Mouse (Mus musculus) heart, adult 8-10 months (tissue): ENCODE data around the gene Crebbp. TPM values are rescaled to one million over a fixed set of nuclear protein-coding genes. Genes with fewer than 3 reads are reported as not detected.
"Not testable (repeated sequence)": the region's sequence is repeated elsewhere in the genome, so short reads cannot be mapped to it uniquely, and the experiment has no call there.

Experiments
- DNase-seq: peaks from one replicate; pipeline ENCODE4 v3.0.0; 2022; ENCODE audit warnings: low spot score
- total RNA-seq, 4 experiments: library from RNA; stranded (reverse); gene quantifications; 2 replicates each; pipeline ENCODE4 v1.2.4; 2022

The Crebbp gene
- total RNA-seq = 10 to 100 TPM; 32.0 to 38.8 (median 35.0) TPM

DNA sequence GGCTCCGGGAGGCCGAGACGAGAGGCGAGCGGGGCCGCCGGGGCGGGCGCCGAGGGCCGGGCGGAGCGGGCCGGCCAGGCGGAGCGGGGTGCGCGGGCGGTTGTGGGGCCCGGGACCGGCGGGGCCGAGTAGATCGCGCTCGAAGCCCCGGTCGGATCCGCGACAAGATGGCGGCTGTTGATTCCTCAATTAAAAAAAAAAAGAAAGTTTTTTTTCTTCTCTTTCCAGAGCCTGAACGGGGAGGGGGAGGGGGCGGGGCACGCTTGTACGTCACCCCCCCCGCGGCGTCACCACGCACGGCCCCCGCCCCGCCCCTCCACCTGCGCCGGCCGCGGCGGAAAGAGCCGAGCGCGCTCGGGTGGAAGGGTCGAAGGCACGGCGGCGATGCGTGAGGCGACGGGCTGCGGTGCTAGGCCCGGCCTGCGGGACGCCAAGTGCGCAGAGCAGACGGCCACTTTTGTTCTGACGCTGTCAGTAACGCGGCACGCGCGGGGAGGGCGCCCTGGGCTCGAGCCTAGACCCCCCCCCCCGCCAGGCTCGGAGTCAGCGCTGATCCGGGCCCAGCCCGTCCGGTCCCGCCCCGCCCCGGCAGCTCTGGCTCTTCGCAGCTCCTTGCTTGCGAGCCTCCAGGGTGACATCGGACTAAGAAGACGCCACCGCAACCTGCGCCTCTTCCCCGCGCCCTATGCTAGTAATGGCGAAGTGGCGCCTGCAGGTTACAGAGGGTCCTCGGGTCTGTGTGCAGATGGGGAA lies at the start of gene Crebbp:
Gene Crebbp, minus strand, starts transcription at position 199 of the 753 bp plus-strand sequence.
- peak; percentile 73 for DNase-seq

DNA sequence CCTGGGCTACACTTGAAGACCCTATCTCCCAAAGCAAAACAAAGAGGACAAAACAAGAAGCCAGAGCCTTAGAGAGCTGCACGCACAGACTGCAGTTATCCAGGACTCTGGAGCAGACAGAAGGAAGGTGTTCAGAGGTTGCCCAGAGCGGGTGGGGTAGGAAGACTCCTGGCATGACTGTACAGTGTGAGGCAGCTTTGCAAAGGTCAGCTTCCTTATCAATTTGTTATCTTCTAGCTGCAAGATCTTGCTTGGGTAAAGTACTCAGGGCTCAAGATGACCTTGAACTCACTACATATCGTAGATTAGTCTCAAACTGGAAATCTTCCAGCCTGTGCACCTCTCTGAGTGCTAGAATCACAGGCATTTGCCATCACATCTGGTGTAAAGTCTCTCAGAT lies 49.7 kb upstream of the Crebbp start:
- DNase-seq = no peak

DNA sequence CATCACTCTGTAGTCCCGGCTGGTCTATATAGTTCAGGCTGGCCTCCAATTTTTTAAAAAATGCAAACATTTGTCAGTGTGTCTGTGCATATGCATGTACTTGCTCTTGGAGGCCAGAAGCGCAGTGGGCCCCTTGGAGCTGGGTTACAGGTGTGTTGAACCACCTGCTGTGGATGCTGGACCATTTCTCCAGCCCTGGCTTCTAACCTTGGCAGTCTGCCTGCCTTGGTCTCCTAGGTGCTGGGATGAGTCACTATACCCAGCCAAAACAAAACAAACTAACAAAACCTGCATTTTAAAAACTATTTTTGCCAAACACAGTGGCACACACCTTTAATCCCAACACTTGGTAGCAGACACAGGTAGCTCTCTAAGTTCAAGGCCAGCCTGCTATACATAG lies 43.7 kb upstream of the Crebbp start:
- DNase-seq = no peak

DNA sequence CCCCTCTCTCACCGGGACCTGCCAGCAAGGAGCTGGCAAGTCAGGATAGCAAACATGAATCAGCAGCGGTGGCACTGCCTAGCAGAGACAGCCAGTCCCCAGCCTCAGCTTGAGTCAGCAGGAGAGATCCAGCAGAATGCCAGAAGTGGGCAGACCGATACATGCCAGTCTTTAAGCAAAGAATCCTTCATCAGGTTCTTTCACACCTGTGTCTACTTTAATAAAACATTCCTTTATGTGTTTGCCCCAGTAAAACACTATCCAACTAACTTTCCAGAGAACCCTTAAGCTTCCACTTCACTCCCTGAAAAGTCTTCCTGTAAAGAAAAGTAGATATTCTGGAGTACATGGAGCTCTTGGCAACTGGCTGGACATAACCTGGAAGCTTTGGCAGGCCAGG lies 35.0 kb upstream of the Crebbp start:
- DNase-seq = no peak

DNA sequence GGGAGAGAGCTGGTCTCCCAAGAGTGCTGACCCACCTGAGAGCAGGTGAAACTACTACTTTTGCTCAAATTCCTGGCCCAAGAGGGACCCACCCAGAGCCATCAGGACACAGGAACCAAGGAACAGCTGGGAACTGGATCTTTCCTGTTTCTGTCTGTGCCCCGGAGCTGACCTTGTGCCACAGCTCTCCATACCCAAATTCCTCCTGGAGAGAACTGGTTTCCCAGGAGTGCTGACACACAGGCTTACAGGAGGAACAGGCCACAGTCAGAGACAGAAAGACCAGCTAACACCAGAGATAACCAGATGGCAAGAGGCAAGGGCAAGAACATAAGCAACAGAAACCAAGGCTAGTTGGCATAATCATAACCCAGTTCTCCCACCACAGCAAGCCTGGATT lies 31.4 kb upstream of the Crebbp start:
- DNase-seq = not testable (repeated sequence)

DNA sequence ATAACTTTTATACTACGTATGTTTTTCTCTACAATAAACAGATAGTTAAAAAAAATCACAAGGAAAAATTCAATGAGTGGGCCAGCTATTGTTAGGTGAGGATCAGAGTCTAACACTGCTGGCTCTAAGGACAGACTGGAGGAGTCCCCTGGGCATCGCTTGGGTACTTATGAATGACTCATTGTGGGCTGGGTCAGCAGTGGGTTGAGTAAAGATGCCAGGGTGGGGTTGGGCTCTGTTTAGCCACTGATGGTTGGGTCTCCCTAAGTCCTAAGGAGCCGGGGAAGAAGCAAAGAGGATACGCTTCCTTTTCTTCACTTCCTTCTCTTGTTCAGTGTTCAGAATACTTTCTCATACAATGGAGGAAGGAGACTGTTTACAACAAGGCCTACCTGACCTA lies 22.3 kb upstream of the Crebbp start:
- DNase-seq = no peak

DNA sequence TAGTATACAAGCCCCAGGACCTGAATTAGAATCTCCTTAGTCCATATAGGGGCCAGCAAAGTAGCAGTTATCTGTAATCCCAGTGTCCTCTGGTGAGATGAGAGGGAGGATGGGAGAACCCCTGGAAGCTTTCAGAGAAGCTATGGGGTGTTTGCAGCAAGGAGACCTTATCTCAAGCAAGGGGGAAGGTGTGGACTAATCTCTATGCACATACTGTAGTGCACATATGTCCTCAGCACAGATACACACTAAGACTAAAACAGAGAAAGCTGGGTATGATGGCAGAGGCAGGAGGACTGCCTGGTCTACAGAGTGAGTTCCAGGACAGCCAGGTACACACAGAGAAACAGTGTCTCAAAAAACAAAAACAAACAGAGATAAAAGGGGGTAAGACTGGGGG lies 21.8 kb upstream of the Crebbp start:
- DNase-seq = no peak

DNA sequence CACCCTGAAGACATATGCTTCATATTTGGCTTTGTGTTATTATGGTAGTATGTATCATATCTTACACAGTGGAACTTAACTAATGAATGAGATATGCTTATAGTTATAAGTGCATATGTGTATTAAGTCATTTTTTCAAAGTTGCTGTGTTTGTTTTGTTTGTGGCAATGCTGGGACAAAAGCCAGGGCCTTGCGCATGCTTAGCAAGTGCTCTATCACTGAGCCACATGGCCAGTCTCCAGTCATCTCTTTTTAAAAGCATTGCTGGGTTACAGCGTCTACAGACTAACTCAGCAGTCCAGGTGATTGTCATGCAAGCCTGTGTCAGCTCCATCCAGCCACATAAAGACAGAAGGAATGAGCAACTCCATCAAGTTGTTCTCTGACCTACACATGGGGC lies 12.0 kb upstream of the Crebbp start:
- no peak for DNase-seq

DNA sequence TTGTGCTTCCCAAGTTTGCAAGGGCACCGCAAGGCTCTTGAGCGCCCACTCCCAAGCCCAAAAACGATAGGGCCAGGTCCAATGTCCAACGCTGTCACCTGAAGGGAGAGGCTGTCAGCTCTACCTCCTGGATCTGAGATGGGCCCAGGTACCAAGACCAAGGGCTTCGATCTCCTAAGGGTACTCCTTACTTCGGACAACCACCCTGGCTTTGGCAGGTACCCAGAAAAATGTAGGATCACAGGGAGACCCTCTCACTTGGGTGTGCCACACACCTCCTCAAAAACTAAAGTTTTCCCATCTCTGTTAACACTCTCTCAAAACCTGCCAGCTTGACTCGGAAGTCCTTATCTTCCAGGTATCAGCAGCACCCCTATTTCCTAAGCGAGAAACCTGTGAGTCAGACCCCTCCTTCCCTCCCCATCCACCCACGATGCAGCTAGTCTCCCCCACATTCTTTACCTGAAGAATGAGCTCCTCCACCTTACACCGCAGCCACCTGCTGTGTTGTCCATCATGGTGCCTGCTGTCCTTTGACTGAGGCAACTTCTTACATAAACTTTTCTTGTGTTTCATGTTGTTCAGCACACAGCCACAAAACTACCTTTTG lies 939 bp upstream of the Crebbp start:
- DNase-seq = no peak

DNA sequence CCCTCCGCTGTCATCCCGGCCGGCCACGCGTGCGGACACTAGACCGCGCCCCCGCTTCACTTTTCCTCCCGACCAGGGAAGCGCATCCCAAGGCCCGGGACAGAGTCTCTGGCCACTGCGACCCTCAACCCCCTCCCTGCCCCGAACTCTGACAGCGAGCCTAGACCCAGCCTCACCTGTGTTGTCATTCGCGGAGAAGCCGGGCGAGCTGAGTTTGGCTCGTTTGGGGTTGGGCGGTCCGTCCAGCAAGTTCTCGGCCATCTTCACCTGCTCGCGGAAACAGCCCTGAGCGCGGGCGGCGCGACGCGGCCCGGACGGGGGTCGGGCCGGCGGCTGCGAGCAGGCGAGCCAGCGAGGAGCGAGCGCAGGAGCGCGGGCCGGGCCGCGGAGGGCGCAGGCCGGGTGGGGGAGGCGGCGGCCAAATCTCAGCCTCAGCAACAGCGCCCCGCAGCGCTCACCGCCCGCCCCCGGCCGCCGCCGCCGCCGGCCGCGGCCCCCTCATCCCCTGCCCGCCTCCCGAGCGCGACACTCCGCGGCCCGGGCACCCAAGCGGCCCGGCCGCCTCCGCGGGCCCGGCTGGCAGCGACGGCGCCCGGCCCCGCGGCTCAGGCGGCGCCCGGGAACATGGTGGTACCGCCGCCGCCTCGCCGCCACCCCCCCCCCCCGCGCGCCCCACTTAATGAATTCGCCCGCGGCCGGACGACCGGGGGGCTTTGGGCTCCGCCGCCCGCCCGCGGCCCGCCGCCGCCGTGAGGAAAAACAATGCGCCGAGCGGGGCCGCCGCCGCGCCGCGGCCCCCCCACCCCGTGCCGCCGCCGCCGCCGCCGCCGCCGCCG lies 616 bp downstream of the Crebbp start:
- DNase-seq = peak; percentile 15

DNA sequence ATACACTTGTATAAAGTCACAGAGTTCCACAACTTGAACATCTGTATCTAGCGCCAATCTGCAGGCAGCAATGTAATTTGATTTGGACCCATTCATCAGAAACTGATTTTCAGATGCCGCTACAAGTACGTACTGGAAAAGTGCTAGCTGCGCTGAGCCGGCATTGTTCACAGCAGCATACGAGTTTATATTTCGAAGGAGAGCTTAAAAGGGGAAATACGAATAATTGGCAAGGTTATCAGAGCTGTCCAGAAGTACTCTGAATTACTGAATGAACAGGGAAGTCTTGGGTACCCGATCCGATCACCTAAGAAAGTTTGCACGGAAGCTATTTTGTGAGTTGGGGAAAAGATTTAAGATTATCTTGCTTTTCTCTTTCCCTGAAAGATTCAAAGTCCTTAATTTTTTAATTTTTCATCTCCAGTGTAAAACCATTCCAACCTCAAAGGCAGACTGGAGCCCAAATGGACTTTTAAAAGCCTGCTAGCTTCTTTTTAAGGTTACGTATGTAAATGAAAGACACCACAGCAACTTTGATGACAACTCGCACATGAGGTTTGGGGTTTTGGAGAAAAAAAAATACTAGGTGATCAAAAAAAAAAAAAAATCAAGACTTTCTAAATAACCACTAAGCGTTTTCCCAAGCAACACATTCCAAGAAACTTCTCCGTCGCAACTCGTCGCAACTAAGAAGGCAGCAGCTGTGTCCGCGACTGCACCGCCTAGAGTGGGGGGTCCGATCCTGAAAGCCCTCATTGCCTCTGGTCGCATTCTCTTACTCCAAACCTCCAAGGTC lies 1.4 kb downstream of the Crebbp start:
- no peak for DNase-seq

DNA sequence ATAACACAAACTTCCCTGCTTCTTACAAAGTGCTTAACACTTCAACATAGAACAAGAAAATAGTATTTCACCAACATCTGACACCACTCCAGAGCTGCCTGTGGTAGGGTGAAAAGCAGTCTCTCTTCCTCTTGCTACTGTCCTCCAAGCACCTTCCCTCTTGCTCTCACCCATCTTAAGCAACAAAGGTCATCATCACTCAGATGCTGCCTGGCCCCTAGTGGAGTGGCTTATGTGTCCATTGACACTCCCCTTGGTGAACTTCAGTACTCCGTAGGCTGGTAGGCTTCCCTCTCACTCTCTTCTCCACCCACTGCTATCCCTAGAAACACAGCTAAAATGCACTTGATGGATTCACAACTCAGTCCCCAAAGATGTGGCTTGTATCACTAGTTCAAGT lies 3.5 kb downstream of the Crebbp start:
- DNase-seq = no peak

DNA sequence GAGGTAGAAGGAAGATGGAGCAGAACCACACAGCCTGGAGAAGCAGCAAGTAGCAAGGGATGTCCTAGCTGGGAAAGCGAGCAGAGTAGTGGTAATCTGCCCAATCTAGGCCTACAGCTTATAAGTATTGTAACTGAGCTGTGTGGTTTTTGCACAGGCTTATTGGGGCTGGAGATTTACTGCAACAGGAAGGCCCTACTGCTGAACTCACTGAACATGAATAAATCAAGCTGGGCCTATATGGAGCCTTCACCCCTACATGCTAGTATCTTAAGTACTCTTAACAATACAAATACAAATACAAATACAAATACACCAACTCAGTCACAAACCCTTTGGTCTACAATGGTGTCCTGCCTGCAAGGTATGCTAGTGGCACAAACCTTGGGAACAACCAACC lies 10.2 kb downstream of the Crebbp start:
- no peak for DNase-seq

DNA sequence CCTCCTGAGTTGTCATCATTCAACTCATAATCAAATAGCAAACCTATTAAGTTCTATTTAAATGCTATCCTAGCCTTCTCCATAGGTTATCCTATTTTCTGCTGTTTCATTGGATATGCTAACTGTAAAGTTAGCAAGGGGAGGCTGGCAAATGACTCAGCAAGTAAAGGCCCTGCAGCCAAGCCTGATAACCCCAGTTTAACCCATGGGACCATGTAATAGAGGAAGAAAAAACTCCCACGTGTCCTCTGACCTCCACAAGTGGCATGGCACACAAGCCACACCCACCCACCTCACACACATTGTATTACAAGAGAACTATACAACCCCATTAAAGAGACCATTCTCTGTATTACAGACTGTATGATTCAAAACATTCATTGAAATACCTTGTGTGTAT lies 13.8 kb downstream of the Crebbp start:
- no peak for DNase-seq

DNA sequence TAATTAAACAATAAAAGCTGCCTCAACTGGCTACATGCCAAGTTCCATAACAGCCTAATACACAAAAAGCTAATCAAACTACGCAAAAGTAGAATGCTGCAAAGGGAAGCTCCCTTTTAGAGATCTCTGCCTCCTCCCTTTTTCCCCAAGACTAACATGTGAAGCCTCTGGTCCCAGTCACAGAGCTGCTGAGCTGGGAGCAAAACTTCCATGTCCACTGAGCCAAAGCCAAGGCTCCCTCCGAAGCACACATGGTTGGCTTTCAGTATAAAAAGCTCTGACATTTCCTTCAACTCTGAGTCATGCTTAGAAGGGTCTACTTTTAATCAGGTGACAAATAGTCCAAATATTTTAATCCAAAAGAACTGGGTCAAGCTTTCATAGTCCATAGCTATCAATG lies 14.2 kb downstream of the Crebbp start:
- no peak for DNase-seq

DNA sequence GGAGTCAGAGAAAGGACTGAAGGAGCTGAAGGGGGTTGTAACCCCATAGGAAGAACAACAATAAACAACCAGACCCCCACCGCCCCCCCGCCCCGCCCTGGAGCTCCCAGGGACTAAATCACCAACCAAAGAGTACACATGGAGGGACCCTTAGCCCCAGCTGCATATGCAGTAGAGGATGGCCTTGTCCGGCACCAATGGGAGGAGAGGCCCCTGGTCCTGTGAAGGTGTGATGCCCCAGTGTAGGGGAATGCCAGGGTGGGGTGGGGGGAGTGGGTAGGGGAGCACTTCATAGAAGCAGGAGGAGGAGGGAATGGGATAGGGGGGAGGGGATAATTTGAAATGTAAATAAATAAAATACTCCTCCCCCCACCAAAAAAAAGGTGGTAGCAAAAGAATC lies 15.8 kb downstream of the Crebbp start:
- DNase-seq = no peak

DNA sequence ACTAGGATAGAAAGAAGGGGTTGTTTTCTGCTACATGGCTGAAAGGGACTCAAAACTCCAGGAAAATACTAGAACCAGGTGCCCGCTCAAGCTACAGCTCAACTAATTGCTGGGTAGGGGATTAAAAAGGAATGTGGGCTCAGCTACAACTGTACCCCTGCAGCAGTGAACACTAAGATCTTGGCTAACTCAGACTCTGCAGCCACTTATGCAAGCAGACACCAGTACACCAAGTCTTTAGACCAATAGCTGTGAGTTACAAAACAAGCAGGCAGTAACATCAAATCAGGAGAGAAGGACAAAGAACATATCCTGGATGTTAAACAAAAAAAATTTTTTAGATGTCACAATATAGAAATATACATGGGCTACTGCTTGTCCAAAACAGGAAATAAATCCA lies 23.6 kb downstream of the Crebbp start:
- no peak for DNase-seq

DNA sequence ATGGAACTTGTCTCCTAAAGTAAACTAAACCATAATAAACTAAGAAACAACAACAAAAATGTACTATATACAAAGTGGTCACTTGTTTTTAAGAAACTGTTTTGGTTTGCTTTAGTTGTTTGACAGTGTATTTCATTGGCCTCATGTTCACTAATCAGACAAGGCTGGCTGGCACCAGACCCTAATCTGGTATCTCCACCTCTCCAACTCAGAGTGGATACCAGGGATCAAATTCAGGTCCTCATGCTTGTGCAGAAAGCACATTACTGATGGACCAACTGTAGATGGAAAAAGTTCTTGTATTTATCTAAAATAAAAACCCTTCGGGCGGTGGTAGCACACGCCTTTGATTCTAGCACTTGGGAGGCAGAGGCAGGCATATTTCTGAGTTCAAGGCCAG lies 38.7 kb downstream of the Crebbp start:
- no peak for DNase-seq

DNA sequence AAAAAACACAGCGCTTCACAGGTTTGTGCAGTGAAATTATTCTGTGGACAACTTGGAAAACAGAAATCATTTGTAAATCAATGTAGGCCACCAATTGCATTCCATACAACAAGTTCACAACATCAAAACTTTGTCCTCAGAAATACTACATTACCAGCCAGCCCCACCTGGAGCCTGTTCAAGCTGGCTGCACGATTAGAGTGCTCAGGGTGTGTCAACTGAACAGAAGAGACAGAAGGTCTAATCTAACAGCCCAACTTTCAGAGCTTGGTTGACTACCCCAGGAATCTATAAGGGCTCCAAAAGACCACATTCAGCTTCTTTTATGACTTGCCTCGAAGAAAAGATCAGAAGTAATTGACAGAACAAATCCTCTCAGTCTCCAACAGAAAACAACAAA lies 44.3 kb downstream of the Crebbp start:
- DNase-seq = no peak

DNA sequence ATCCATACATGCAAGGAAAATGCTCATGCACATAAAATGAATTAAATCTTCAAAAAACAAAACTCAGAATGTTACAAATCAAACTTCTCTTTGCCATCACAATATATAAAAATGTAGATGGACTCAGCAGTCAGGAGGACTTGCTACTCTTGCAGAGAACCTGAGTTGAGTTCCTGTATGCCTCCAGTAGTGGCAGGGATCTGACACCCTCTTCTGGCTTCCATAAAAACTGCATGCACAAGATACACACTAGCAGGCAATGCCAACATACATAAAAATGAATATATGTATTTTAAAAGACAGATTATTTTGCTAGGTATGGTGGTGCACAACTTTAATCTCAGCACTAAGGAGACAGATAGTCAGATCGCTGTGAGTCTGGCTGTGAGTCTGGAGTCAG lies 45.3 kb downstream of the Crebbp start:
- DNase-seq = no peak

DNA sequence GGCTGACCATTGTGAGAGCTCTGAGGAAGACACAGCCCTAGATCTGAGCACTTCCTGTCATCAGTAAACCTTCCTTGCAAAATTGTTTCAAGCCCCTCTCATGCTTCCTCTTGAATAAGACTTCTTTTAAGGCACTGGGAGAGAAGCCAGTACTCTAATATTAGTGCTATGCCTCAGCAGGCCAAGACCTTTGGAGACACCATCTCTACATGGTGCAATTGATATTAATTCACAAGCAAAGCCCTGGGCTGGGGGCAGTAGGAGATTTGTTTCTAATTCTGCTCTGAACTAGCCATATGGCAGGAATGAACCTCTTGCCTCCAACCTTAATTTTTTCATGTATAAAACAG lies 52.9 kb downstream of the Crebbp start:
- DNase-seq = no peak

DNA sequence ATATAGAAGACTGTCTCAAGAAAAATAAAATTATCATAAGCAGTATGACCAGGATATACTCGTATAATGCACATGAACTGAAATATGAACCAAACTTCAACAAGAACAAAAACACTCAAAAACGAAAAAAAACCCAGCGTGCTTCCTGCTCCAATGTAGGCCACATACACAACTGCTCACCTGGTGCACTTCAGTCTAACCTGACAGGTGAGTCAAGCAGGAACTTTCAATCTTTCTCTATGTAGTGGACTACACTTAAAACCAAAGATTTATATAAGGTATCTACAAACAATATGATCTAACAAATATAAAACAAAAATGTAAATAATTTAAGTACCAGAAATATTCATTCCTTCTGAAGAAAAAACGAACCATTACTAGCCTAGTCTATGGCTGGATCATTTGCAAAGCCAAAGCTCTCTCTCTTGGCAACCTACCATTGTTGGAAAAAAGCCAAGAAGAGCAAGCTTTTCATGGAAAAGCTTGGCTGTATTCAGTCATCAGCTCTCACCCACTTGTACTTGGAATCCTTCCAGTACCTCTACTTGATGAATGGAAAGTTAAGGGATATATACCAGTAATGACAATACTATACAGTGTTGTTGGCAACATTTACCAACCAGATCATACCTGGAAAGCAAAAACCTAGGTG lies 53.4 kb downstream of the Crebbp start:
- peak; percentile 80 for DNase-seq
